In genomic region chr7:140748827-140749160, GRCm38 (mm10) we compare ENCODE assay signal across 28 mouse cellular contexts. TPM values are rescaled to one million over a fixed set of nuclear protein-coding genes. Genes with fewer than 3 reads are reported as not detected.
DNase-seq lines count a peak whose midpoint lies in the region; ATAC-seq and TF ChIP-seq lines count a peak whose summit lies in the region.
"Had no signal": no experiment of that assay in that cellular context is flagged by ENCODE, and none has a peak within 500 bp of the region (broad histone marks: within the 10 kb centered on the region; RNA-seq: fewer than 3 reads in every experiment).

No protein-coding gene starts in this region.

- H3K79me2 ChIP-seq in liver, adult 2 months (ENCODE audit: control insufficient read depth, insufficient read depth, low read length), result 0 out of 2 replicates have a peak, but pooled peaks cover 8% of the 10 kb centered on the region

- peak overlapping the region; percentile 10; the same call in 1 of the 2 replicates for H3K27ac ChIP-seq in kidney, adult 2 months (ENCODE audit: insufficient read depth, low read depth, low read length)
- H3K27ac ChIP-seq in layer of hippocampus, adult 2 months, result peak overlapping the region; percentile 82
- peak overlapping the region; percentile 46 for H3K27ac ChIP-seq in liver, adult 2 months (replicated peaks; ENCODE audit: insufficient read depth, low read depth, low read length)
- no peak overlapping the region for H3K27ac ChIP-seq in liver, embryonic 11.5 days (ENCODE audit: low read depth, low read length)
- 0 out of 2 replicates have a peak overlapping the region, but pooled peaks have one; percentile 29 for H3K27ac ChIP-seq in testis, adult 2 months (ENCODE audit: control insufficient read depth, insufficient read depth, low read depth, low read length)

- H3K27me3 ChIP-seq in kidney, adult 2 months (replicated peaks; ENCODE audit: control insufficient read depth, insufficient read depth, low read length), result no peaks in the 10 kb centered on the region
- H3K27me3 ChIP-seq in liver, adult 2 months (ENCODE audit: control insufficient read depth, insufficient read depth, low read length), result no peaks in the 10 kb centered on the region
- H3K27me3 ChIP-seq in liver, embryonic 11.5 days (replicated peaks; ENCODE audit: control insufficient read depth, insufficient read depth, low read length), result no peaks in the 10 kb centered on the region
- H3K27me3 ChIP-seq in testis, adult 2 months (ENCODE audit: control insufficient read depth, insufficient read depth, low read length), result no peaks in the 10 kb centered on the region

- no peak for TF ChIP-seq POLR2A in kidney, adult 2 months (IDR thresholded peaks at IDR 0.05; ENCODE audit: low read depth, low read length)
- no peak for TF ChIP-seq POLR2A in liver, adult 2 months (IDR thresholded peaks at IDR 0.05; ENCODE audit: extremely low read depth, insufficient read depth, low read length)
- TF ChIP-seq POLR2A in testis, adult 2 months (IDR thresholded peaks at IDR 0.05; ENCODE audit: control insufficient read depth, low read depth, low read length), result no peak

- peaks cover 2% of the 10 kb centered on the region; the same call in 1 of the 2 replicates for H3K4me1 ChIP-seq in kidney, adult 2 months (ENCODE audit: control insufficient read depth, insufficient read depth, low read length)
- H3K4me1 ChIP-seq in liver, adult 2 months (ENCODE audit: control insufficient read depth, insufficient read depth, low read length), result peaks cover 8% of the 10 kb centered on the region
- H3K4me1 ChIP-seq in liver, embryonic 11.5 days (replicated peaks; ENCODE audit: control insufficient read depth, insufficient read depth, low read length), result no peaks in the 10 kb centered on the region
- no peaks in the 10 kb centered on the region for H3K4me1 ChIP-seq in testis, adult 2 months (ENCODE audit: control insufficient read depth, insufficient read depth, low read length)

- H3K9ac ChIP-seq in liver, adult 2 months (ENCODE audit: low read depth, low read length), result no peak overlapping the region
- H3K9ac ChIP-seq in liver, embryonic 11.5 days (ENCODE audit: low read depth, low read length), result no peak overlapping the region

- WGBS in kidney, adult 2 months, result 73% methylated on average over 3 of the region's 3 CpGs
- WGBS in liver, adult 2 months, result 18% methylated on average over 3 of the region's 3 CpGs
- 64% methylated on average over 3 of the region's 3 CpGs for WGBS in liver, embryonic 11.5 days

- H3K36me3 ChIP-seq in kidney, adult 2 months (ENCODE audit: control insufficient read depth, insufficient read depth, low read length), result no peaks in the 10 kb centered on the region
- H3K36me3 ChIP-seq in liver, adult 2 months (ENCODE audit: control insufficient read depth, insufficient read depth, low read length), result no peaks in the 10 kb centered on the region
- H3K36me3 ChIP-seq in liver, embryonic 11.5 days (ENCODE audit: control insufficient read depth, insufficient read depth, low read length), result no peaks in the 10 kb centered on the region
- H3K36me3 ChIP-seq in testis, adult 2 months (ENCODE audit: control insufficient read depth, insufficient read depth, low read length), result no peaks in the 10 kb centered on the region
- H3K36me3 ChIP-seq: G1E had no signal

- no peaks in the 10 kb centered on the region for H3K9me3 ChIP-seq in liver, embryonic 11.5 days (ENCODE audit: control insufficient read depth, low read length)
- H3K9me3 ChIP-seq: G1E had no signal

- ATAC-seq in liver, embryonic 11.5 days (replicated peaks; ENCODE audit: low FRiP score), result no peak
- ATAC-seq: activated CD4-positive, CD25-positive, alpha-beta regulatory T cell, adult 4 months; CD4-positive, CD25-positive, alpha-beta regulatory T cell, adult 4 months; Patski had no signal

- TF ChIP-seq CTCF in kidney, adult 2 months (conservative IDR thresholded peaks at IDR 0.05; ENCODE audit: insufficient read depth, insufficient read length, low read depth, low read length), result no peak
- TF ChIP-seq CTCF in layer of hippocampus, adult 2 months (conservative IDR thresholded peaks at IDR 0.05), result no peak
- TF ChIP-seq CTCF in liver, adult 2 months (IDR thresholded peaks at IDR 0.05; ENCODE audit: low read depth, low read length), result no peak
- no peak for TF ChIP-seq CTCF in testis, adult 2 months (IDR thresholded peaks at IDR 0.05; ENCODE audit: control insufficient read depth, insufficient read depth, insufficient replicate concordance, low read depth, low read length)

- no peak overlapping the region for H3K4me3 ChIP-seq in kidney, adult 2 months (ENCODE audit: insufficient read depth, low read depth, low read length)
- no peak overlapping the region for H3K4me3 ChIP-seq in layer of hippocampus, adult 2 months
- H3K4me3 ChIP-seq in liver, adult 2 months (ENCODE audit: insufficient read depth, low read depth, low read length), result no peak overlapping the region
- H3K4me3 ChIP-seq in liver, embryonic 11.5 days (ENCODE audit: low read depth, low read length), result no peak overlapping the region
- no peak overlapping the region for H3K4me3 ChIP-seq in testis, adult 2 months (ENCODE audit: control insufficient read depth, low read depth, low read length)

- H3K4me2 ChIP-seq in liver, embryonic 11.5 days, result no peak overlapping the region

- DNase-seq in kidney, adult 2 months, result no peak
- no peak for DNase-seq in kidney, postnatal 25 days
- no peak for DNase-seq in layer of hippocampus, adult 2 months (ENCODE audit: low spot score in 2 of 2)
- no peak for DNase-seq in layer of hippocampus, postnatal 14 days (ENCODE audit: low spot score in 2 of 2)
- DNase-seq in liver, adult 2 months (ENCODE audit: extremely low read depth, low read depth, low spot score), result peak; percentile 92
- DNase-seq in liver, embryonic 11.5 days (ENCODE audit: low spot score), result no peak
- DNase-seq in testis, postnatal 10 days (ENCODE audit: low spot score), result no peak
- DNase-seq: adrenal gland, adult 2 months; adrenal gland, adult 8-10 months; adrenal gland, postnatal 10 days; adrenal gland, postnatal 14 days; adrenal gland, postnatal 25 days; adrenal gland, postnatal 36 days; B cell, adult 2 months; cerebellum, adult 11 months; cerebellum, adult 11-12 months had no signal

RNA-seq across cellular contexts. Expression of gene Cyp2e1, which starts 14.7 kb away (rescaled TPM):
- polyA plus RNA-seq in kidney, adult 2 months (2012; rRNA removed), result 78.0 and 92.8 TPM in 2 replicates
- not detected for total RNA-seq in layer of hippocampus, adult 2 months (2021)
- total RNA-seq in layer of hippocampus, postnatal 14 days (2021), result not detected
- 3,097 and 4,003 TPM in 2 replicates for total RNA-seq in liver, adult 2 months (2014; rRNA removed)
- polyA plus RNA-seq in liver, adult 2 months (2012; rRNA removed), result 2,786 and 2,859 TPM in 2 replicates
- not detected in 2 replicates for polyA plus RNA-seq in liver, embryonic 11.5 days (2014; fragmentation: Nextera tagmentation; extraction: Ambion mirVana)
- 0.33 and 0.84 TPM in 2 replicates for polyA plus RNA-seq in testis, adult 2 months (2012; rRNA removed)
- total RNA-seq: CH12.LX, ES-E14, MEL had no signal
- polyA plus RNA-seq: brain, embryonic 14.5 days; C2C12; G1E; Patski had no signal

RNA-seq across cellular contexts. Expression of gene Syce1, which starts 38.9 kb away (rescaled TPM):
- polyA plus RNA-seq in kidney, adult 2 months (2012; rRNA removed), result 0.05 and 0.10 TPM in 2 replicates
- not detected for total RNA-seq in layer of hippocampus, adult 2 months (2021)
- not detected for total RNA-seq in layer of hippocampus, postnatal 14 days (2021)
- total RNA-seq in liver, adult 2 months (2014; rRNA removed), result not detected in 2 replicates
- polyA plus RNA-seq in liver, adult 2 months (2012; rRNA removed), result 0.07 TPM in 1 of 2 replicates, not detected in the other
- 0.58 TPM in 1 of 2 replicates, not detected in the other for polyA plus RNA-seq in liver, embryonic 11.5 days (2014; fragmentation: Nextera tagmentation; extraction: Ambion mirVana)
- polyA plus RNA-seq in testis, adult 2 months (2012; rRNA removed), result 249 and 286 TPM in 2 replicates
- total RNA-seq: adrenal gland, adult 2 months; adrenal gland, adult 8-10 months; adrenal gland, postnatal 10 days; adrenal gland, postnatal 14 days; adrenal gland, postnatal 25 days; adrenal gland, postnatal 36 days; CH12.LX; G1E; MEL had no signal
- polyA plus RNA-seq: adrenal gland, adult 2 months; C2C12; G1E; Patski had no signal

RNA-seq across cellular contexts. Expression of gene Olfr541, which starts 51.7 kb away (rescaled TPM):
- not detected in 2 replicates for polyA plus RNA-seq in kidney, adult 2 months (2012; rRNA removed)
- total RNA-seq in layer of hippocampus, adult 2 months (2021), result not detected
- total RNA-seq in layer of hippocampus, postnatal 14 days (2021), result not detected
- not detected in 2 replicates for total RNA-seq in liver, adult 2 months (2014; rRNA removed)
- polyA plus RNA-seq in liver, adult 2 months (2012; rRNA removed), result 0.07 TPM in 1 of 2 replicates, not detected in the other
- polyA plus RNA-seq in liver, embryonic 11.5 days (2014; fragmentation: Nextera tagmentation; extraction: Ambion mirVana), result not detected in 2 replicates
- polyA plus RNA-seq in testis, adult 2 months (2012; rRNA removed), result not detected in 2 replicates
- total RNA-seq: adrenal gland, adult 18-20 months; adrenal gland, adult 2 months; adrenal gland, adult 8-10 months; adrenal gland, postnatal 10 days; adrenal gland, postnatal 14 days; adrenal gland, postnatal 25 days; adrenal gland, postnatal 36 days; adrenal gland, postnatal 4 days; CH12.LX; ES-E14; MEL had no signal
- polyA plus RNA-seq: activated CD4-positive, CD25-positive, alpha-beta regulatory T cell, adult 4 months; adrenal gland, adult 2 months; brain, embryonic 14.5 days; C2C12; CD4-positive, CD25-positive, alpha-beta regulatory T cell, adult 4 months; G1E; Patski had no signal

Comparison
In these comparisons a context has a peak if more than half of its experiments do, and no peak if none do; other contexts are left out.
1. RNA of gene Cyp2e1, which starts 14.7 kb away (polyA plus RNA-seq): 2,786 to 2,859 TPM in liver, adult 2 months and 78.0 to 92.8 TPM in kidney, adult 2 months; 0.33 to 0.84 TPM in testis, adult 2 months and not detected in liver, embryonic 11.5 days; every median in the first group is over 10 times any median in the second.
2. RNA of gene Syce1, which starts 38.9 kb away (polyA plus RNA-seq): 249 to 286 TPM in testis, adult 2 months; 0.07 TPM in liver, adult 2 months, 0.58 TPM in liver, embryonic 11.5 days and 0.05 to 0.10 TPM in kidney, adult 2 months; every median in the first group is over 100 times any median in the second.